Mouse (Mus musculus) stomach, postnatal 0 days (tissue): ENCODE measurements at regions not wholly inside any gene's neighbourhood (a gene's known extent, or its start where the extent isn't known, plus 50 kb on each side); places are given as distances from the start of the nearest gene placed in this dataset.

Source experiments
- ATAC-seq: fragments of 200-750 bp; cut with Nextera tagmentation; 2 replicates; pipeline ENCODE4 v1.8.0; 2017; ENCODE audit not compliant: low FRiP score, low TSS enrichment
- DNase-seq: peaks from one replicate; pipeline ENCODE4 v3.0.0-alpha.2; 2016; ENCODE audit warnings: low spot score
- H3K27ac ChIP-seq: fragments of 300-500 bp; sonication (generic); replicated peaks from 2 replicates; pipeline ENCODE4 v1.5.1; 2014; ENCODE audit warnings: mild to moderate bottlenecking, control low read depth
- H3K27me3 ChIP-seq: fragments of 300-500 bp; sonication (generic); 2 replicates; pipeline ENCODE4 v1.6.1; 2014; ENCODE audit warnings: low read length; ENCODE audit not compliant: control insufficient read depth, insufficient read depth
- H3K36me3 ChIP-seq: fragments of 300-500 bp; sonication (generic); 2 replicates; pipeline ENCODE4 v1.6.1; 2014; ENCODE audit warnings: low read length, mixed read lengths; ENCODE audit not compliant: control insufficient read depth, insufficient read depth
- H3K4me1 ChIP-seq: fragments of 300-500 bp; sonication (generic); replicated peaks from 2 replicates; pipeline ENCODE4 v1.6.1; 2014; ENCODE audit warnings: antibody characterized with exemption; ENCODE audit not compliant: control insufficient read depth, insufficient read depth
- H3K4me2 ChIP-seq: fragments of 300-500 bp; sonication (generic); replicated peaks from 2 replicates; pipeline ENCODE4 v1.6.1; 2014; ENCODE audit warnings: low read depth, mild to moderate bottlenecking, control low read depth, moderate library complexity
- H3K4me3 ChIP-seq: fragments of 300-500 bp; sonication (generic); 2 replicates; pipeline ENCODE4 v1.5.1; 2014; ENCODE audit warnings: low read depth, low read length, control low read depth
- H3K9ac ChIP-seq: fragments of 300-500 bp; sonication (generic); 2 replicates; pipeline ENCODE4 v1.6.1; 2014; ENCODE audit warnings: mild to moderate bottlenecking, low read length, control low read depth, mixed read lengths
- H3K9me3 ChIP-seq: fragments of 300-500 bp; sonication (generic); 2 replicates; pipeline ENCODE4 v1.6.1; 2016; ENCODE audit warnings: low read length; ENCODE audit not compliant: control insufficient read depth
- CTCF ChIP-seq: IDR thresholded peaks from 2 replicates; pipeline ENCODE4 v1.5.1; 2016; ENCODE audit warnings: antibody characterized with exemption, low read depth, mild to moderate bottlenecking, moderate library complexity
- EP300 ChIP-seq: optimal IDR thresholded peaks from 2 replicates; pipeline ENCODE3; 2016; ENCODE audit warnings: antibody characterized with exemption
- WGBS: fragments of 180-500 bp; shearing (Covaris S2); extraction: QIAGEN DNeasy Blood & Tissue Kit; methylation state at CpG from one replicate; pipeline ENCODE4 v1.1.7; 2014; 5-methylcytosine and 5-hydroxymethylcytosine counted together

GRCm38 (mm10) chr15:24929742-24930141 lies 483.8 kb downstream of the Basp1 start:
- no peaks in the 10 kb centered on the region for H3K27me3 ChIP-seq
- no peak overlapping the region for H3K4me2 ChIP-seq
- no peak overlapping the region for H3K4me3 ChIP-seq
- TF ChIP-seq EP300 (no peak), CTCF (no peak)
- H3K9me3 ChIP-seq, result no peaks in the 10 kb centered on the region
- H3K36me3 ChIP-seq, result no peaks in the 10 kb centered on the region
- H3K4me1 ChIP-seq, result no peaks in the 10 kb centered on the region
- H3K9ac ChIP-seq, result no peak overlapping the region
- H3K27ac ChIP-seq, result no peak overlapping the region
- ATAC-seq (no peak), DNase-seq (no peak)
- WGBS, result 77% methylated on average over 2 of the region's 2 CpGs

- H3K4me2 ChIP-seq, result no peak overlapping the region
- no peak overlapping the region for H3K9ac ChIP-seq
- H3K27me3 ChIP-seq, result no peaks in the 10 kb centered on the region
- 72% methylated on average over 1 of the region's 1 CpGs for WGBS
- H3K9me3 ChIP-seq, result no peaks in the 10 kb centered on the region
- TF ChIP-seq EP300, result no peak
- no peak for TF ChIP-seq CTCF
- DNase-seq (no peak), ATAC-seq (no peak)
- H3K27ac ChIP-seq, result no peak overlapping the region
- no peaks in the 10 kb centered on the region for H3K4me1 ChIP-seq
- no peak overlapping the region for H3K4me3 ChIP-seq
- H3K36me3 ChIP-seq, result no peaks in the 10 kb centered on the region
These were observed 501.7 kb downstream of the Basp1 start for GRCm38 (mm10) chr15:24911866-24912265.

GRCm38 (mm10) chr15:24911466-24911865 lies 502.1 kb downstream of the Basp1 start:
- H3K4me3 ChIP-seq, result no peak overlapping the region
- no peak overlapping the region for H3K4me2 ChIP-seq
- no peaks in the 10 kb centered on the region for H3K4me1 ChIP-seq
- H3K9me3 ChIP-seq, result no peaks in the 10 kb centered on the region
- no peak for TF ChIP-seq EP300
- TF ChIP-seq CTCF, result no peak
- WGBS, result 81% methylated on average over 1 of the region's 1 CpGs
- no peak overlapping the region for H3K27ac ChIP-seq
- H3K36me3 ChIP-seq, result no peaks in the 10 kb centered on the region
- DNase-seq (no peak), ATAC-seq (no peak)
- H3K9ac ChIP-seq, result no peak overlapping the region
- no peaks in the 10 kb centered on the region for H3K27me3 ChIP-seq

GRCm38 (mm10) chr15:24906957-24907356 lies 506.6 kb downstream of the Basp1 start:
- Histone ChIP-seq H3K27ac (no peak overlapping the region), H3K4me2 (no peak overlapping the region), H3K36me3 (no peaks in the 10 kb centered on the region), H3K4me1 (no peaks in the 10 kb centered on the region), H3K9me3 (no peaks in the 10 kb centered on the region), H3K27me3 (no peaks in the 10 kb centered on the region), H3K9ac (no peak overlapping the region), H3K4me3 (no peak overlapping the region)
- DNase-seq (no peak), ATAC-seq (no peak)
- TF ChIP-seq EP300 (no peak), CTCF (no peak)
- 59% methylated on average over 4 of the region's 4 CpGs for WGBS

- Histone ChIP-seq H3K27ac (no peak overlapping the region), H3K4me3 (no peak overlapping the region), H3K9me3 (no peaks in the 10 kb centered on the region), H3K27me3 (no peaks in the 10 kb centered on the region), H3K4me1 (no peaks in the 10 kb centered on the region), H3K36me3 (no peaks in the 10 kb centered on the region), H3K4me2 (no peak overlapping the region), H3K9ac (no peak overlapping the region)
- ATAC-seq (no peak), DNase-seq (no peak)
- TF ChIP-seq CTCF, result no peak
- WGBS, result 79% methylated on average over 1 of the region's 1 CpGs
These were observed 534.7 kb downstream of the Basp1 start for GRCm38 (mm10) chr15:24878846-24879245.

GRCm38 (mm10) chr15:24877711-24878598 lies 535.6 kb downstream of the Basp1 start:
- Histone ChIP-seq H3K4me3 (no peak overlapping the region), H3K4me1 (no peaks in the 10 kb centered on the region), H3K9me3 (no peaks in the 10 kb centered on the region), H3K27ac (no peak overlapping the region), H3K27me3 (no peaks in the 10 kb centered on the region), H3K4me2 (no peak overlapping the region), H3K36me3 (no peaks in the 10 kb centered on the region), H3K9ac (no peak overlapping the region)
- ATAC-seq (no peak), DNase-seq (no peak)
- 57% methylated on average over 6 of the region's 6 CpGs for WGBS
- TF ChIP-seq CTCF, result no peak
- no peak for TF ChIP-seq EP300
